Mouse (Mus musculus) ES-E14 (cell line): ENCODE results near the gene Wfdc3.

Source experiments
- CHD2 ChIP-seq: IDR thresholded peaks from 2 replicates; pipeline ENCODE4 v1.6.1; 2014; ENCODE audit warnings: mild to moderate bottlenecking, low read depth, low read length, inconsistent platforms
- HCFC1 ChIP-seq: IDR thresholded peaks from 2 replicates; pipeline ENCODE4 v1.6.1; 2012; ENCODE audit warnings: low read length, inconsistent platforms, borderline replicate concordance; ENCODE audit not compliant: insufficient read depth
- MAFK ChIP-seq: IDR thresholded peaks from 2 replicates; pipeline ENCODE4 v1.6.1; 2014; ENCODE audit warnings: mild to moderate bottlenecking, low read depth, low read length, inconsistent platforms; ENCODE audit not compliant: insufficient read depth
- ZC3H11A ChIP-seq: IDR thresholded peaks from 2 replicates; pipeline ENCODE4 v1.6.1; 2012; ENCODE audit warnings: low read depth, mild to moderate bottlenecking, inconsistent platforms, low read length, borderline replicate concordance
- ZNF384 ChIP-seq: IDR thresholded peaks from 2 replicates; pipeline ENCODE4 v1.6.1; 2012; ENCODE audit warnings: low read depth, low read length, inconsistent platforms

GRCm38 (mm10) chr2:164739876-164740275 lies 5.9 kb downstream of the Wfdc3 start:
- TF ChIP-seq ZC3H11A (no peak), MAFK (no peak), ZNF384 (no peak), CHD2 (no peak), HCFC1 (no peak)
